Mouse (Mus musculus): ENCODE results near the gene Mindy1.
A peak's percentile ranks its signal among the peaks of the same experiment; 100 is the strongest.

Mindy1 gene

DNA sequence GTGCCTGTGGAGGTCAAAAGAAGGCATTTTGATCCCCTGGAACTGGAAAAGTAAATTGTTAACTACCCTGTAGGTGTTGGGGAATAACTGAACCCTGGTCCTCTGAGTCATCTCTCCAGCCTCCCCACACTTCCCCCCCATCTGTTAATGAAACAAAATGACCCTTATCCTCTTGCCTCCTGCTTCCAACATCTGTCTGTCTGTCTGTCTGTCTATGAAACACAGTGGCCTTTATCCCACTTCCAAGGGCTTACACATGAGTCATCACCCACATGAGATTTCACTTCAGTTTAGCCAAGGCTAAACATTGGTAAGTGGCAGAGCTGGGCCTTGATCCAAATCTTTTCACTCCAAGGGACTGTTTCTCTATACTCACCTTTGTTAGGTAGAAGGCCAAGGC is 13.3 kb upstream of the Mindy1 start:
- DNase-seq (ENCODE audit: low read depth, low spot score): no peak

DNA sequence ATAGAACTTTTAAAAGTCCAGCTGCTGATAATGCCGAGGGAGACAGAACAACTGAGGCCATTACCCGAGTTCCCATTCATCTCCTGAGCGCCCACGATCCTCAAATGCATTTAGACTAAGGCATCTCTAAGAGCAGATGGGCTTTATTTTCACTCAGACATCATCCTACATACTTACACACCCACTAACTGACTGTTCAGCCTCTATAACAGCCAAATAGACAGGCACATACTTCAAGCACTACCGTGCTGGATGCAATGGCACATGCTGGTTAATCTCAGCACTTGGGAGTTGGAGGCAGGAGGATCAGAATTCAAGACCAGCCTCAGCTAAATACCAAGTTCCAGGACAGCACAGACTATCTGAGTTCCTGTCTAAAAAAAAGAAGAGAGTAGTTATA is 11.4 kb upstream of the Mindy1 start:
- no peak for DNase-seq (ENCODE audit: low read depth, low spot score)

DNA sequence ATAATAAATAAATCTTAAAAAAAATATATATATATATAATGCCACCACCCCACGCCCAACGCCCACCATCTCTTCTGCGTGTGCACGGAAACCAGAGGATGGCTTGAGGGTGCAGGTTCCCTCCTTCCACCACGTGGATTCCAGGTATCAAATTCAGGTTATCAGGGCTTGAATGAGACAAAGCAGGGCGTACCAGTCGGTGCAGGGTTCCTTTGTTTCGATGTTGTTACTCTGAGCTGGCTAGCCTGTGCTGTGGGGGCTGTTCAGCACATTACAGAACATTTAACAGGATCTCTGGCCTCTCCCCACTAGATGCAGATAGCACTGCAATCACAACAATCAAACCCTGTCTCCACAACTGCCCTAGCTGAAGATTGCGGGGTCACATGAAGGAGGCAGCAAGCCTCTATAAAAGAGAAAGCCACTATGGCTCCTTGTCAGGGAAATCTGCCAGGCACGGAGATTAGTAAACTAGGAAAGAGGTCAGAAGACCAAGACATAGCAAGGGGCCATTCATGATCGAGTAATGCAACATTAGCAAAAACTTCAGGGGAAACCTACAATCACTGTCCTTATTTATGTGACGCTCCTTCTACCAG is 10.3 kb upstream of the Mindy1 start:
- peak; percentile 70 for DNase-seq (ENCODE audit: low read depth, low spot score)

DNA sequence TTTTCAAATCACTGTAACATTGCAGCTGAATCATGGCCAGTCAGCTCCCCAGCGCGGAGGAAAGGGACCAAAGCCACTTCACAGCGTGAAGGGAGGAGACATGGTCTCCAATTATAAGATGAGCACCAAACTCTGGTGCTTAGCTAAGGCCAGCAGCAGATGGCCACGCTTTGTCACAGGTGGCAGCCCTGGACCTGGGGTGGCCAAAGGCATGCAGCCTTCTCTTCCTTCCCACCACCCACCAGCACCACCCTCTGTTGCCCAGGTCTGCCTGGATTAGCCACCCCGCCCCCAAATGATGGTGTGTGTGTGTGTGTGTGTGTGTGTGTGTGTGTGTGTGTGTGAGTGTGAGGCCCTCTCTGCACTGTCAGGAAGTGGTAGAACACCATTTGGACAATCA is 7.7 kb upstream of the Mindy1 start:
- no peak for DNase-seq (ENCODE audit: low read depth, low spot score)

DNA sequence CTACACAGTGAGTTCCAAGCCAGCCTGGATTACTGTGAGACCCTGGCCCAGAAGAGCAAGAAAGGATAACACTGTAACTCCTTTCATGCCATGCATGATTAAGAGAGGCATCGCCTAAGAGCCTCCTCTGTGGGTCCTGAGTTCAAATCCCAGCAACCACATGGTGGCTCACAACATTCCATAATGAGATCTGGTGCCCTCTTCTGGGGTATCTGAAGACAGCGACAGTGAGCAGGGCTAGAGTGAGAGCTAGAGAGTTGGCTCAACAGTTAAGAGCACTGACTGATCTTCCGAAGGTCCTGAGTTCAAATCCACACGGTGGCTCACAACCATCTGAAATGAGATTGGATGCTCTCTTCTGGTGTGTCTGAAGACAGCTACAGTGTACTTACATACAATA is 6.7 kb upstream of the Mindy1 start:
- DNase-seq (ENCODE audit: low read depth, low spot score): peak; percentile 46

DNA sequence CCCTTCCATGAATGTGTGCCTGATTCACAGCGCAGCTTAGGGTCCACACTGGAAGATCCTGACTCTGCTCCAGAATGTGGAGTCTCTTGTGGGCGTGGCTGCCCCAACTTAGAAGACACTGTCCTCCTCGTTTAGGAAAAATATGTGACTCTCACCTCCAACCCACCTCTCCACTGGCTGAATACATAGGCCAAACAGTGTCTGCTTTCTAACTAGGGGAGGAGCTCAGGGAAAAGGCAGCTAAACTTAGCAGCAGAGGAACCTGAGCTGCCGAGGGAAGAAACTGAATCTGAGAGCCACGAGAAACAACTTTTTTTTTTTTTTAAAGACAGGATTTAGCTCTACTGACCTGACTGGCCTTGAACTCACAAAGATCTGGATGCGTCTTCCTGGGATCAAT is 6.0 kb upstream of the Mindy1 start:
- no peak for DNase-seq (ENCODE audit: low read depth, low spot score)

DNA sequence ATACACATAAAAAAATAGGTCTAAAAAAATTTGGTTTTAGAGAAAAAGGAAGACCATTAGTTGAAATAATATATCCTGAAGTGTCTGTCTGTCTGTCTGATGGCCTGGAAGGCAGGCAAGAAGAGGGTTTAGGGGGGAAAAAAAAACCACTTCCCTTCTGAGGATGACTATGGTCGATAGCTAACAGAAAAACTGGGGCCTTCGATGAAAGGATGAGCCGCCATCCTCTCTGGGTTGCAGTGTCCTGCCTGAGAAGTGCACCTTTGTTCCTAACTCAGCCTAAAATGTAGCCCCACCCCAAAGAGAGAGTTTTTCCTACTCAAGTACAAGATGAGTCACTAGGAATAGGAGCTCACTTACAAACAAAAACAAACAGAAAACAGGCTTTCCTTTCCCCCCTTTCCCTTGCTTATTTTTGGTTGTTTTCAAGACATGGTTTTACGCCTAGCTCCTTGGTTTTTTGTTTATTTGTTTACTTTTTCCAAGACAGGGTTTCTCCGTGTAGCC is 4.7 kb upstream of the Mindy1 start:
- DNase-seq (ENCODE audit: low read depth, low spot score): peak; percentile 25

DNA sequence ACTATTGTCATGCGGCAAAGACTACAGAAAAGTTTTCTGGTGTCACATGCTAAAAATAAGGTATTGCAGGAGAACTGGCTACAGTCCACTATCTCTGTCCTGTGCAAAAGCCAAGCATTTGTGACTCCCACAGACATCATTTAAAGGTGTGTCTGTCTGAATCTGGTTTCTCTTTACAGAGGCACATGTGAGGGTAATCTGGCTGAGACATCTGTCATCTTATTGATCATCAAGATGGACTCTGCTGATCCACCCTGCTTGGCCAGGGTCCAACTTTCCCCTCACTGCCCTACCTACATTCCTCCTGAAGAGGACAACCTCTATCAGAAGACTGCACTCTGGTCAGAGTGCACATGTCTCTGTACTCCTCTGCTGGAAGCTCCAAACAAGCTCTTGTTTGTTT is 4.0 kb upstream of the Mindy1 start:
- peak; percentile 62 for DNase-seq (ENCODE audit: low read depth, low spot score)

DNA sequence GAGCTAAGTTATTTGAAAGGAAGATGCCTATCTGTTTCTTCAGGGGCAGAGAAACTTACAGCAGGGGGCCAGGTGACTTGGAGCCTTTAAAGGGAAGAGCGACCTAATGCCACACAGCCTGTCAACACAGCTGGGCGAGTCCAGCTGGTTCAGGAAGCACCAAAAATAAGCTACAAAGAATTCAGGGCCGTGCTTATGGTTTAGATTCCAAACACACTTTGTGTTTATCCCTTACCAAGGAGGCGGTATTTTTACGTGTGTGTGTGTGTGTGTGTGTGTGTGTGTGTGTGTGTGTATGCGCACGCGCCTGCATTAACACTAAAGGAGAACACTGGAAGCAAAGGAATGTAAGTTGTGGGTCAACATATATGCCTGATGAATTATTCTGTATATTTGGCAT is 398 bp upstream of the Mindy1 start:
- peak; percentile 25 for DNase-seq (ENCODE audit: low read depth, low spot score)

DNA sequence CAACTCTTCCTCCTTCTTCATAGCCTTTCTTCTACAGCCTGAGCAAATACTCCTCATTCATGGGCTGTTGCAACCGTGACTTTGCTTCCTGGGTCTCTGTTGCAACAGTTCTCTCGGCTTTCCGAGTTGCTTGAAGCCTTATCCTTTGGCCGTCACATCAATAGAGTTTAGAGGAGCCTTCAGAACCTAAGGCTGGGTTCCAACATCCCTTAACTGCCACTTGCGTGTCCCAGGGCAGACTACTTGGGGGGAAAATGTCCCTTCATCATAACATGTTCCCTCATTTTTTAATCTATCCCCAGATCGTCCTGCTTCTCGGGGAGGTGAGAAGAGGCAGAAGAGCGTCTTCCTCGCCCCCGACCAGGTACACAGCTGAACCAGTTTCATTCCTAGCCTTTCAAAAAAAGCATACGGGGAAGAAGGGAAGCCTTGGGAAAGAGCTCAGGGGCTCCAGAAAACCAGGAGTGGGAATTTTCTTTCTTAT is 1.3 kb downstream of the Mindy1 start:
- peak; percentile 25 for DNase-seq (ENCODE audit: low read depth, low spot score)

DNA sequence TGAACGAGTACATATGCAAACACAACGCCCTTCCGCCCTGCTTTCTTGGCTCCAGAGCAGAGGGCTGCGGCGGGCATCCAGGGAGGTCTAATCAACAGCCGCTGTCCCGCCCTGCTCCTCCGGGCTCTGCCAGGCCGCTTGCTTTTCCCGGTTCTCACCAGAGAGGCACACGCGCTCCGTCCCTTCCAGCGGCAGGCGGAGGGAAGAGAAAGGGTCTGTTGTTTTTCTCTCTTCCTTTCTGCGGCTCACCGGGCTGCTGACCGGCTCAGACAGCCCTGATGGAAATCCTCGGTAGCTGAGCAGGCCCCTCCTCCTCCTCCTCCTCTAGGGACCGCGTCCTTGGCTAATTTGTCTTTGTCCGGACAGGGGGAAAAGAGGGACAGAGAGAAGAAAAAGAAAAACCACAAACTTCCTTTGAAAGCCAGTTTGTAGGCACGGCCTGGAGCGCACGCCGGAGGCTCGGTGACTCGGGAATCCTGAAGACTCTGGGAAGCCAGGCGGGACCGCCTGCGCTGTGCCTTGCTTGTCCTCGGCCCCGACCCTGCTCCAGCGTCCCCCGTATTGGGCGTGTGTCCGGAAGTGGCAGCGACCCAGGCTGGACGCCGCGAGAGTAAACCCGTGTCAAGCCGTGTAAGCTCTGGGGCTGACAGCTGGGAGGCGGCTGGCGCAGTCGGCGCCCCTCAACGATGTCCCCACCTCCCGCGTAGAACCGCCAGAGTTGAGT is 1.9 kb downstream of the Mindy1 start:
- peak; percentile 94 for DNase-seq (ENCODE audit: low read depth, low spot score)

DNA sequence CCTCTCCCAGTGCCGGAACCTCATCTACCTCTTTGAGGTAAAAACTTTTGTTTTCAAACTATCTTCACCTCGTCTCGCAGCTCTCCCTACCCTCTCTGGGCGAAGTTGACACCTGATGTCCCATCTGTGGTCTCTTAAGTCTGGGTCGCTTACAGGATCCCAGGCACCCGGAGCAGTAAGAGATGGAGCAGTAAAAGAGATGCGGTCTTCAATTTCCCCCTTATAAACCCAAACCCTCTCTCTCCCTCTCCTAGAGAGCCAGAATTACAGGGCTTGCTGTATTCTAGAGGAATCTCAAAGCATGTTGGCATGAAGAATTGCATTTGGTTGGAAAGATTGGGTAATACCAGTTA is 2.4 kb downstream of the Mindy1 start:
- DNase-seq (ENCODE audit: low read depth, low spot score): no peak

DNA sequence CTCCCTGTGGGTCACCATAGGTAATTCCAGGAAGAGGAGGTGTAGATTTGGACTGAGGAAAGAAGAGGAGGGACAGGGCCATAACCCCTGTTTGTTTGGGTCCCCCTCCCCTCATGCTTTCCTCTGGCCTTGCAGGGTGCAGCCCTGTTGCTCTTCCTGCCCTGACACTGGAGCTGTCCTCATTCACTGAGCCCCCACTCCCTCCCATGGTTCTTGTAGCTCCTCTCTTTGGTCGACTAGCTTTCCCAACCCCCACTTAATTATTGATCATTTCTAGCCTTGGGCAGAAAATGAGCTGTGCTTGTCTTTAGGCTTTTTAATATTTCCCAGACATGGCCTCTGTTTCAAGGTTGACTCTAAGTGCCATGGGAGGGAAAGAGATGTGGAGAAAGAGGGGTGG is 2.9 kb downstream of the Mindy1 start:
- no peak for DNase-seq (ENCODE audit: low read depth, low spot score)

DNA sequence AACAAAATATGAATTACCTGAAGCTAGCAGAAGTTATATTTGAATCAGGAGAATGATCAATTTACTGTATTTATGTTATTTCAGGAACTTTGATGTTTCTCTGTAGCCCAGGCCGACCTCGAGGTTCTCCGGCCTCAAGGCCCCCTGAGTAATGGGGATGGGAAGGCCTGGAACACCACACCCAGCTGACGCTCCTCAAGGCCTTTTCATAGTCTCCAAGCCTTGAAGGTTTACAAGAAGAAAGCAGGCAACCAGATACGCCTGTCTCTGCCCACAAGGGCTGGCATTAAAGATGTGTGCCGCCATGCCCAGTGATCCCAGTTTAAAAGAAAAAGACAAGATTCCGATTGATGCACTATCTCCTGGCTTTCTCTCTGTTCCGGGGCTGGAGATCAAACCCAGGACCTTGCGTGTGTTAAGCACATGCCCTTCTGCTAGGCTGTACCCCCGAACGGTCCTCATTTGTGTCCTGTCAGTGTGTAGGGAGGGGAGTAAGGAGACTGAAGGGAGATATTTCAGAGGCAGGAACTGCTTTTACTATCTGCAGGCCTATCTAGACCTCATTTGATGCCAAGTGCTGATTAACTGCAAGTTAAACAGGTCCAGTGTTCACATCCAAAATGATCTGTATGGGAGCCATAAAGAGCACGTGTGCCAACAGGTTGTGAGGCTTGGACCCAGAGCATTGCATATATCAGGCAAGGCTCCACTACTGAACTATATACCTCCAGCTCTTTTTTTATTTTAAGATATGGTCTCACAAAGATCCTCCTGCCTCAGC is 3.5 kb downstream of the Mindy1 start:
- DNase-seq (ENCODE audit: low read depth, low spot score): no peak

DNA sequence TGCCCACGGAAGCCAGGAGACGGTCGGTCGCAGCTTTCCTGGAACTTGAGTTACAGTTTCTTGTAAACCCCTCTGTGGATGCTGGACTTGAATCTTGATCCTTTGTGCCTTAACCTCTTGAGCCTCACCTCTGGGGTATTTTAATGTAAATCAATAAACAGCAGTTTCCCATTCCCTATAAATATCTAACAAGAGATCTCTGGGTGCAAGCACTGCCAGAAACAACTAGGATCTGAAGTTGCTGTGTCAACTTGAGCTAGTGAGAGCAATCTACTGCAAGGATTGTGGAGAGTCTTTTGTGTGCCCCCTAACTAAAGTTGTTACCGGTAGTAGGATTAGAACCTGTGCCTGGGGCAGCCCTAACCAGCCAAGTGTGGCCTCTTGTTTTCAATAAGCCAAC is 4.2 kb downstream of the Mindy1 start:
- DNase-seq (ENCODE audit: low read depth, low spot score): no peak

DNA sequence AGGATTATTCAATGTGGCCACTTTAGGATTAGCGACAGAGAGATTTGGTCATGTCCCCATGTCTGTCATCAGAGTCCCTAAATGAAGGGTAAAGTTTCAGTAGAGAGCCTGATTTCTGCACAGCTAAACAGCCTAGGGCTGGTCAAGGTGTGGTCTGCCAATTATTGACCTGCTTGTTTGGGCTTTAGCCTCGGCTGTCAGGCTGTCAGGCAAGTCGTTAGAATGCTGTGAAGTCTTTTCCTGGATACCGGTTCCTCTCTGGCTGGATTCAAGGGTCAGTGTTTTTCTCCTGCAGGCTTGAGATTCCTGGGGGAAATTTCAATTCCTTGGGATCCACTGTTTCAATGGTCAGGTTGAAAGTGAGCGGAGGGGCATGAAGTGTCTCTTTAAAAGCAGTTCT is 4.9 kb downstream of the Mindy1 start:
- DNase-seq (ENCODE audit: low read depth, low spot score): no peak

DNA sequence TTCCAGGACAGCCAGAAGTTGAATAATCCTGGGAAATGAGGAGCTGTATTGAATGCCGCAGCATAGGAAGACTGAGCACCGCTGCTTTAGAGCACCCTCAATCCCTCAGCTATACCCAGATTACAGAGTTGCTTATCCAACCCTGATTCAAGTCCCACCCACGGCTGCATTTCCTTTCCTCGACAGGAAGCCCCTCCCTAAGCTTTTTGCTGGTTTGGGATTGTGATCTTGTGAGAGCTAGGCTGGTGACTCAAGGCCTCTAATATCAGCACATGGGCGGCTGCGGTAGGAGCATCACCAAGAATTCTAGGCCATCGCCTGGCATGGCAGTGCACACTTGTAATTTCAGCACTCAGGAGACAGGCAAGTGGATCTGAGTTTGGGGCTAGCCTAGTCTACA is 5.4 kb downstream of the Mindy1 start:
- DNase-seq (ENCODE audit: low read depth, low spot score): peak; percentile 55

DNA sequence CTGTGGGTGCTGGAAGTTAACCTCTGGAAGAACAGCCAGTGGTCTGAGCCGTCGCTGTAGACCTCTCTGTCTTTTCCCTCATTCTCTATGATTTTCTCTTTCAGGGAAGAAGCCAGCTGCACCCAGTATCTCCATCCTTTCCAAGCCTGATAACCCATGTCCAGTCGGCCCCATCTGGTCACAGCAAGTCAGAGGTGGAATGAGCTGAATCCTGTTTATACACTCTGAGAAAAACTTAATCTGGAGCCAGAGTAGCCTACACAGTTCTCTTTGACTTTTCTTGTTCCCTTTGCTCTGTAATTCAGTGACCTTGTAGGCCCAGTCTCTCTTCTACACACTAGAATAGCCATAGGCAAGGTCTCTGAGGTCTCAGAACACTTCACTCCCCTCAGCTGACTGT is 6.4 kb downstream of the Mindy1 start:
- no peak for DNase-seq (ENCODE audit: low read depth, low spot score)

DNA sequence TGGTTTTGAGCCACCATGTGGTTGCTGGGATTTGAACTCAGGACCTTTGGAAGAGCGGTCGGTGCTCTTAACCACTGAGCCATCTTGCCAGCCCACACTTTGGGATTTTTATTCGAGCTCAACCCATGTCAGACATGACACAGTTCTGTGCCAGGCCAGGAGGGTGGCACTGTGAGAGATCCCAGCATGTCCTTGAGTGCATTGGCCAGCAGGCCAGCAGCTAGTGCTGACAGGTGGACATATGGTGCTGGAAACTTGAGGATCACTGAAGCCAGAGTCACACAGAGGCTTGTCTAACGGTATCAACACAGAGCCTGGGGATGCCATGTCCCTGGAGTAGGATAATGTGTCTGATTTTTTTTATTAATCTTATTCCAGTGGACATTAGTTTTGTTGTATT is 8.3 kb downstream of the Mindy1 start:
- no peak for DNase-seq (ENCODE audit: low read depth, low spot score)

DNA sequence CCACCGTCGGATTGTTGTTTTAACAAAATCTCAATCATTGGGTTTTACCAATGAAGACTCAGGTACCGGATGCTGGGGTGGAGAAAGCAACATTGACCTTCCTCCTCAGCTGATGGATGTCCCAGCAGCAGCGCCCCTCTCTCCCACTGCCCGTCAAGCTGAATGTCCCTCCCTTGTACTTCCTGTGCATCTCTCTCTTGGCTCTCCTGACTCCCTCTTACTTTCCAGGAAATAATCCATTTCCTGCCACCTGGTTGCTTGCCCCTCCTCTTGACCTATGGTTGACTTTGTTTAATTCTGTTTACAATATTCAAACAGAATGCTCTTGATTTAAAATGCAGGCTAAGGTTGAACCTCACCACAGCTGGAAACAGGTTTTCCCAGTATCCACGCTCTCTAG is 9.0 kb downstream of the Mindy1 start:
- peak; percentile 56 for DNase-seq (ENCODE audit: low read depth, low spot score)

DNA sequence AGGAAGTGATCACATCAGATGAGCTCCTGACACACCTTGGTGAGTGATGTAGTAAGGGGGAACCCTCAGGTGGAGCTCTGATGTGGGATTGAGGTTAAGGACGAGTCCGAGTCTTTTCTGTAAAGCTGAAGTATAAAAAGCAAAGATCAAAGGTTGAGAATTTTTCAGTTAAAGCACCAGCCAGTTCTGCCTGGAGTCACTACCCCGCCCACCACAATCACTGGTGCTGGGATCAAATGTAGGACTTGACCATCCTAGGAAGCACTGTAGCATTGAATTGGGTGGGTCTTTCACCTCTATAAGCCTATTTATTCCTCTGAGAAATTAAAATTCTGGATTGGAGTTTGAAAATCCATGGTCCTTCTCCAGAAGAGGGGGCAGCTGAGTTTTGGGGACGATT is 9.9 kb downstream of the Mindy1 start:
- no peak for DNase-seq (ENCODE audit: low read depth, low spot score)

DNA sequence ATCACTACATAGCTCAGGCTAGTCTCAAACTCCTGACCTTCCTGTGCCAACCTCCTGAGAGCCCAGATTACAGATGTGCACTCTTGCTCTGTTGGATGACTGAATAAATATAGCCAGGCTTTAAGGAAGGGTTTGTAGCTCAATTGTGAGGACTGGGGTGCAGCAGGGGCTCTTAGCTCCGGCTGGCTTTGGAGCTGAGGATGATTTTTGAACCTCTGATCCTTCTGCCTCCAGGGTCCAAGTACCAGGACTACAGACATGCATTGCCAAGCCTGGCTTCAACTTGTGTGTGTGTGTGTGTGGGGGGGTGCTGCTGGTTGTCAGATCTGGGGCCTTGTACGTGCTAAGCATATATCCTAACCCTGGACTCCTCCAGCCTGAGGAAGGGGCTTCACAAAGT is 11.8 kb downstream of the Mindy1 start:
- no peak for DNase-seq (ENCODE audit: low read depth, low spot score)

DNA sequence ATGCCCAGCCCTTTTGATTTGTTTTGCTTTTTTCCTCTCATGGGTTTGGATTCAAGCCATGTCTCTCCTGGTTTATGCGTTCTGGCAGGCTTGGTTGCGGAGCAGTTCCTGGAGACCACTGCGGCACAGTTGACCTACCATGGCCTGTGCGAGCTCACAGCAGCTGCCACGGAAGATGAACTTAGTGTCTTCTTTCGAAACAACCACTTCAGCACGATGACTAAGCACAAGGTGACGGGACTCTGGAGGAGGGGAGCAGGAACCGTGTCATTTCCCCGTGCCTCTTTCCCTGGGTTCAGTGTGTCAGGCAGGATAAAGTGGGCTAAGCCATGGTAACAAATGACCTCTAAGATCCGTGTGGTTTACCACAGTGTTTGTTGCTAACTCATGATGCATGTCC is 12.4 kb downstream of the Mindy1 start:
- no peak for DNase-seq (ENCODE audit: low read depth, low spot score)
